Mouse (Mus musculus) mesoderm, embryonic 11.5 days (tissue): ENCODE measurements around the gene Coq4.

ENCODE experiments used
- DNase-seq: peaks from one replicate; pipeline ENCODE4 v3.0.0-alpha.2; 2012; ENCODE audit warnings: low read depth, low spot score

Coq4 gene

GRCm38 (mm10) chr2:29792772-29793487 is 5.6 kb downstream of the Coq4 start:
- no peak for DNase-seq

- peak; percentile 90 for DNase-seq
Observed at GRCm38 (mm10) chr2:29802075-29802826, 15.0 kb downstream of the Coq4 start, which contains the start of gene Slc27a4. Gene Slc27a4 (plus strand): TSS chr2:29802634.

DNA sequence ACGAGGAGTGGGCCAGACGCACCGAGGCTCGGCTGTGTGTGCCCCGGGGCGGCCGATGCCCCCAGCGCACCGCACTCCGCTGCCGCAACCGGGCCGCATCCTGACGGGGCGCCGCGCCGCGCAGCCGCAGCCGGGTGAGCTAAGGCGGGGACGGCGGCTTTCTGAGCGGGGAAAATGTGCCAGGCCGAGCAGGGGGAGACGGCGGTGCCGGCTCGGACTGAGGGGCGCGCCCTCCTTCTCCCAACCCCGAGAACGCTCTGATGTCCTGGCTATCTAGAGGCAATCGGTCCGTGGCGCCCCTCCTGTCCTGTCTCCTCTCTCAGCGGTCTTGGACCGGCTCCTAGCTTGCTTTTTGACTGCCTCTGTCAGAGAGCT is 15.5 kb downstream of the Coq4 start:
- DNase-seq = no peak

GRCm38 (mm10) chr2:29803400-29803831 is 16.1 kb downstream of the Coq4 start:
- no peak for DNase-seq

GRCm38 (mm10) chr2:29815678-29816371 is 28.5 kb downstream of the Coq4 start:
- DNase-seq = no peak

DNA sequence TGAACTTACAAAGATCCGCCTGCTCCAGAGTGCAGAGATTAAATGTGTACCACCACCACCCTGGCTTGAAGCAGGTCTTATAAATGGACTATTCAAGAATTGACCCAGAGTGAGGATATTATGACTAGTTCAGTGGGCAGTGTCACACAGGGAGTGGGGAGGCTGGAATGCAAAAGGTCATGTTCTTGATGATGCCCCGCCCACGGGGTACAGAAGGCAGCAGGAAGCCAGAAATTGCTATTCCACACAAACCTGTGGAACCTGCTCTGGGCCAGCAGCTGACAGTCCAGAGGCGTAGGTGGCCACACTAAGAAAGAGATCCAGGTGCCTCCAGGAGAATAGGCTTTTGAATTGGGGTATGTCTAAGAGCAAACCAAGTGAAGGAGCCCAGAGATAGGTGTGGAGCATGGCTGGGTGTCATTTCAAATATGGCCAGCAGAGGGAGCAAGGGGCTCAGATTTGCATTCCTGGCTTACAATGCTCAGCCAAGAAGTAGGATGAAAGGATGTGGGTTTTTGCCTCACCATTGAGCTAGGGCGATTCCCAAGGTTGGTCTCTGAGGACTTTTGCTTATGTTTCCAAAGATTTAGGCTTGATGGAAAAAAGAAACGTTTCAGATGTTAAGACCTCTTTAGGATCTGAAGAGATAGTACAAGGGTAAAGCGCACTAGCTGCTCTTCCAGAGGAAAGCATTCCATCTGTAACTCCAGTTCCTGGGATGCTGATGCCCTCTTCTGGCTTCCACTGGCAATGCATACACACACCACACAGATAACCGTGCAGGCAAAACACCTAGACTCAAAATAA is 30.3 kb downstream of the Coq4 start:
- DNase-seq = peak; percentile 90

GRCm38 (mm10) chr2:29819363-29819762 is 32.1 kb downstream of the Coq4 start:
- DNase-seq = no peak

GRCm38 (mm10) chr2:29820025-29820817 is 32.9 kb downstream of the Coq4 start, which contains the start of gene Urm1:
Gene Urm1 (plus strand): TSS chr2:29820075.
- peak; percentile 90 for DNase-seq

DNA sequence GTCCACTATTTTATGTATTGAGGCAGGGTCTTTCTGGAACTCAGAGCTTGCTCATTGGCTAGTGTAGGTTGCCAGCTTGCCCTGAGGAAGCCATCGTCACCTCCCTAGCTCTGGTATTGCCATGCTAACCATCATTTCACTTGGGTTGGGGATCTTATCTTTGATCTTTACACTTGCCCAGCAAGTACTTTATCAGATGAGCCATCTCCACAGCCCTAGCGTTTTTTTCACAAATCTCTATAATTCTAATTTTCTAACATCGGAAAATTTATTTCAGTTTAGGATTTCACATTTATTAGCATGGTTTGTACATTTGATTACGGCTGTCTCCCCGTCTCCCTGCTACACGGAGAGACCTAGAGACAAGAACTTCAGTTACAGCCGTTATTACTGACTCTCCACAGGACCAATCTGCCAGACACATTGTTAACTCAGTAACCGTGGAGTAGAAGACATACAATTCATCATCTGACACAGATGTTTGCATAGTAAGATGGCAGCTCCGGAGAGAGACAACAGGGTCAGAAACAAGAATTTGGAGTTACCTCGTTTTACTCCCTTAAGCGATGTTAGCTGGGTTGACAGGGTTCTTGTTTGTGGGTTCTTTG is 39.1 kb downstream of the Coq4 start:
- DNase-seq = peak; percentile 48

- DNase-seq = peak; percentile 97
Observed at GRCm38 (mm10) chr2:29826926-29827708, 39.8 kb downstream of the Coq4 start.

DNA sequence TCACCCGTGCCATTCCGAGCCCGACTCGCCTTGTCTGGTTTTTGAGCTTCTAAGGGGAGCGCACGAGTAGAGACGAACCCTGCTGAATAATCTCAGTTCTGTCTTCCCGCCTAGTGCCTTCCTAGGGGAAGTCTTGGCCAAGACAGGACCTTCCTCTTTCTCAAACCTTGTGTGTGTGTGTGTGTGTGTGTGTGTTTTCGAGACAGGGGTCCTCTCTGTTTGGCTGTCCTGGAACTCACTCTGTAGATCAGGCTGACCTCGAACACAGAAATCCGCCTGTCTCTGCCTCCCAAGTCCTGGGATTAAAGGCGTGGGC is 40.4 kb downstream of the Coq4 start:
- DNase-seq = no peak

- no peak for DNase-seq
Observed at GRCm38 (mm10) chr2:29831106-29831505, 43.8 kb downstream of the Coq4 start.

DNA sequence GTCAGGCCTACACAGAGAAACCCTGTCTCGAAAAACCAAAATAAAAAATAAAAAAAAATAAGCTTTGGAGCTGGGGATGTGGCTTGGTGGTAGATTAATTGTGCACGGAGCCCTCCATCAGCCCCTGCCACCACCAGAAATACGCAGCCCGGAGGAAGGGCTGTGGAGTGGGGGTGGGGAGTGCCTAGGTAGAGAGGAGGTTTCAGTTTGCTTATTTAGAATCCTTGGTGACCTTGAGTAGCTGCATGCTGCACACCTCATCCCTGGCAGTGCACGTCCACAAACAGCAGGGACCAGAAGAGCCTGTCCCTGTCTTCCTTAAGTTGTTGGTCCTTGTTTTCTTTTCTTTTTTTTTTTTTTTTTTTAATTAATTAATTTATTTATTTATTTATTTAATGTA is 46.5 kb downstream of the Coq4 start:
- no peak for DNase-seq

- peak; percentile 65 for DNase-seq
Observed at GRCm38 (mm10) chr2:29835391-29835899, 48.2 kb downstream of the Coq4 start.

- DNase-seq = peak; percentile 83
Observed at GRCm38 (mm10) chr2:29839460-29839859, 52.2 kb downstream of the Coq4 start.

GRCm38 (mm10) chr2:29843231-29844105 is 56.2 kb downstream of the Coq4 start:
- DNase-seq = peak; percentile 72

DNA sequence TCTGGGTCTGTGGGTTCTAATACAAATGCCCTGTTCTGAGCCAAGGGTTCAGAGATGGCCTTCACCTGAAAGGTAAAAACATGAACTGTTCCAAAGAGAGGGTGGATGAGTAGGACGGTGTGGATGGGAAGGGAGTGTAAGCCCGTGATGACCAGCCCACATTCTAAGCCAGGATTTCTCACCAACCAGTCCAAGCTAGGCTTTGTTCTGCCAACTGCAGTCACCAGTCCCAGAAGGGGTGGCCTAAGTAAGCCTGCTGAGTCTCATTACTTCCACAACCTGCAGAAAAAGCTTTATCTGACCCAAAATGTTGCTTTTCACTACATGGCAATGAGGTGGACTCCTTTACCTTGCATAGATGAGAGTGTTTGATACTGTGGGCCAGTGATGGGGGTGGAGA is 56.8 kb downstream of the Coq4 start:
- DNase-seq = no peak

DNA sequence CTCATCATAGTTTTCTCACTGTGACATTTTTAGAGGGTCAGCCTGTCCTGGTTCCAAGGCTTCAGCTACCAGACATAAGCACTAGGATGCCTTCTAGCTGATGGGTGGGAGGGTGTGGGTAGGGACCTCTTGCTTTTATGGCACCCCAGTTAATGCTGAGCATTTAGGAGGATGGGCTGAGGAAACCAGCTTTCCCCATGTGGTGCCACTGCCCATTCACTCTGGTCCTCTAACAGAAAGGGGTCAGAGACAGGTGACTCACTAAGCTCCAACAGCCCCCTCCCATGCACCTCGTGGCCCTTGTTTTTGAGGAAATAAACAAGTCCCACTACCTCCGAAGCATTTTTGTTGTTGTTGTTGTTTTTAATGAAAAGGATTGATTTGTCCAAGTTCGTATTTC is 57.4 kb downstream of the Coq4 start:
- no peak for DNase-seq
